Mouse (Mus musculus) neural tube, embryonic 12.5 days (tissue): ENCODE results near the gene Dclre1a. TPM values are rescaled to one million over a fixed set of nuclear protein-coding genes. Genes with fewer than 3 reads are reported as not detected.
"Not testable (repeated sequence)": the region's sequence is repeated elsewhere in the genome, so short reads cannot be mapped to it uniquely, and the experiment has no call there.

Experiments used
- ATAC-seq: fragments of 200-750 bp; cut with Nextera tagmentation; 2 replicates; pipeline ENCODE4 v1.8.0; 2017; ENCODE audit warnings: low read depth, mild to moderate bottlenecking, moderate TSS enrichment, moderate library complexity; ENCODE audit not compliant: low FRiP score
- H3K27ac ChIP-seq: fragments of 300-500 bp; sonication (generic); 2 replicates; pipeline ENCODE4 v1.5.1; 2016
- H3K27me3 ChIP-seq: fragments of 300-500 bp; sonication (generic); replicated peaks from 2 replicates; pipeline ENCODE4 v1.6.1; 2016; ENCODE audit warnings: mild to moderate bottlenecking
- H3K36me3 ChIP-seq: fragments of 300-500 bp; sonication (generic); 2 replicates; pipeline ENCODE4 v1.6.1; 2016; ENCODE audit warnings: mild to moderate bottlenecking
- H3K4me1 ChIP-seq: fragments of 300-500 bp; sonication (generic); 2 replicates; pipeline ENCODE4 v1.6.1; 2016
- H3K4me2 ChIP-seq: fragments of 300-500 bp; sonication (generic); replicated peaks from 2 replicates; pipeline ENCODE4 v1.6.1; 2016; ENCODE audit warnings: mild to moderate bottlenecking
- H3K4me3 ChIP-seq: fragments of 300-500 bp; sonication (generic); 2 replicates; pipeline ENCODE4 v1.5.1; 2016
- H3K9ac ChIP-seq: fragments of 300-500 bp; sonication (generic); 2 replicates; pipeline ENCODE4 v1.6.1; 2016; ENCODE audit warnings: mild to moderate bottlenecking
- H3K9me3 ChIP-seq: fragments of 300-500 bp; sonication (generic); 2 replicates; pipeline ENCODE4 v1.6.1; 2016; ENCODE audit warnings: mild to moderate bottlenecking
- WGBS: fragments of 180-500 bp; shearing (Covaris S2); methylation state at CpG from one replicate; pipeline ENCODE4 v1.1.7; 2016; 5-methylcytosine and 5-hydroxymethylcytosine counted together
- polyA plus RNA-seq: library from polyadenylated mRNA; unstranded; fragments of >200 nt; fragmentation: Nextera tagmentation; extraction: Ambion mirVana; gene quantifications from 2 replicates; pipeline ENCODE4 v1.2.1, GENCODE M21; 2016

Dclre1a gene
- polyA plus RNA-seq, 1 experiment from 2014 or later, result 12.1 TPM

- no peak for ATAC-seq
- no peak overlapping the region for H3K4me2 ChIP-seq
- no peak overlapping the region for H3K27ac ChIP-seq
- no peak overlapping the region for H3K4me3 ChIP-seq
- 93% methylated on average over 13 of the region's 13 CpGs for WGBS
- no peaks in the 10 kb centered on the region for H3K27me3 ChIP-seq
- H3K36me3 ChIP-seq, result peaks cover 10% of the 10 kb centered on the region
- H3K4me1 ChIP-seq, result peaks cover 11% of the 10 kb centered on the region
- no peaks in the 10 kb centered on the region for H3K9me3 ChIP-seq
- no peak overlapping the region for H3K9ac ChIP-seq
These were observed 3.2 kb downstream of the Dclre1a start for GRCm38 (mm10) chr19:56544681-56545388.

GRCm38 (mm10) chr19:56543320-56543719 lies 4.7 kb downstream of the Dclre1a start:
- H3K9me3 ChIP-seq, result no peaks in the 10 kb centered on the region
- H3K4me2 ChIP-seq, result no peak overlapping the region
- no peak overlapping the region for H3K9ac ChIP-seq
- H3K27ac ChIP-seq, result no peak overlapping the region
- H3K36me3 ChIP-seq, result peaks cover 11% of the 10 kb centered on the region
- H3K4me3 ChIP-seq, result no peak overlapping the region
- 95% methylated on average over 12 of the region's 12 CpGs for WGBS
- ATAC-seq, result no peak
- H3K27me3 ChIP-seq, result no peaks in the 10 kb centered on the region
- H3K4me1 ChIP-seq, result peaks cover 4% of the 10 kb centered on the region; the same call in 1 of the 2 replicates

GRCm38 (mm10) chr19:56535765-56536164 lies 12.3 kb downstream of the Dclre1a start:
- Histone ChIP-seq H3K9me3 (no peaks in the 10 kb centered on the region), H3K27me3 (no peaks in the 10 kb centered on the region), H3K9ac (no peak overlapping the region), H3K36me3 (peaks cover 20% of the 10 kb centered on the region; the same call in 1 of the 2 replicates), H3K4me2 (no peak overlapping the region), H3K27ac (no peak overlapping the region), H3K4me1 (no peaks in the 10 kb centered on the region), H3K4me3 (no peak overlapping the region)
- WGBS, result 92% methylated on average over 9 of the region's 9 CpGs
- no peak for ATAC-seq

- Histone ChIP-seq H3K9ac (no peak overlapping the region), H3K4me3 (no peak overlapping the region), H3K4me2 (no peak overlapping the region), H3K27ac (no peak overlapping the region), H3K27me3 (no peaks in the 10 kb centered on the region), H3K36me3 (peaks cover 17% of the 10 kb centered on the region; the same call in 1 of the 2 replicates), H3K9me3 (no peaks in the 10 kb centered on the region), H3K4me1 (no peaks in the 10 kb centered on the region)
- WGBS, result 70% methylated on average over 9 of the region's 9 CpGs
- no peak for ATAC-seq
These were observed 13.0 kb downstream of the Dclre1a start for GRCm38 (mm10) chr19:56535064-56535463.

- Histone ChIP-seq H3K9me3 (no peaks in the 10 kb centered on the region), H3K36me3 (peaks cover 17% of the 10 kb centered on the region; the same call in 1 of the 2 replicates), H3K4me1 (no peaks in the 10 kb centered on the region), H3K9ac (no peak overlapping the region), H3K4me3 (no peak overlapping the region), H3K27ac (no peak overlapping the region), H3K27me3 (no peaks in the 10 kb centered on the region), H3K4me2 (no peak overlapping the region)
- 92% methylated on average over 3 of the region's 3 CpGs for WGBS
- no peak for ATAC-seq
These were observed 13.7 kb downstream of the Dclre1a start for GRCm38 (mm10) chr19:56534337-56534736.

GRCm38 (mm10) chr19:56533291-56534071 lies 14.5 kb downstream of the Dclre1a start:
- H3K4me3 ChIP-seq, result no peak overlapping the region
- ATAC-seq, result no peak
- no peak overlapping the region for H3K4me2 ChIP-seq
- H3K36me3 ChIP-seq, result peaks cover 17% of the 10 kb centered on the region; the same call in 1 of the 2 replicates
- no peak overlapping the region for H3K9ac ChIP-seq
- no peaks in the 10 kb centered on the region for H3K9me3 ChIP-seq
- H3K27ac ChIP-seq, result no peak overlapping the region
- 92% methylated on average over 14 of the region's 14 CpGs for WGBS
- no peaks in the 10 kb centered on the region for H3K4me1 ChIP-seq
- no peaks in the 10 kb centered on the region for H3K27me3 ChIP-seq

- Histone ChIP-seq H3K27ac (no peak overlapping the region), H3K4me1 (no peaks in the 10 kb centered on the region), H3K9ac (no peak overlapping the region), H3K27me3 (no peaks in the 10 kb centered on the region), H3K36me3 (peaks cover 12% of the 10 kb centered on the region; the same call in 1 of the 2 replicates), H3K4me3 (no peak overlapping the region), H3K9me3 (no peaks in the 10 kb centered on the region), H3K4me2 (no peak overlapping the region)
- WGBS, result 92% methylated on average over 12 of the region's 12 CpGs
- no peak for ATAC-seq
These were observed 16.8 kb downstream of the Dclre1a start for GRCm38 (mm10) chr19:56531251-56531650.

- not testable (repeated sequence) for H3K4me3 ChIP-seq, H3K27me3 ChIP-seq, H3K36me3 ChIP-seq, H3K9ac ChIP-seq, H3K9me3 ChIP-seq, H3K27ac ChIP-seq, H3K4me1 ChIP-seq, H3K4me2 ChIP-seq, ATAC-seq
- WGBS, result no CpG with 5 or more reads among the region's 11 CpGs
These were observed 17.5 kb downstream of the Dclre1a start for GRCm38 (mm10) chr19:56530529-56530928.

- H3K36me3 ChIP-seq, H3K9me3 ChIP-seq, H3K4me1 ChIP-seq, ATAC-seq, H3K4me3 ChIP-seq, H3K27ac ChIP-seq, H3K27me3 ChIP-seq, H3K4me2 ChIP-seq, H3K9ac ChIP-seq: not testable (repeated sequence)
- WGBS, result no CpG with 5 or more reads among the region's 7 CpGs
These were observed 28.6 kb downstream of the Dclre1a start for GRCm38 (mm10) chr19:56519408-56519807.

GRCm38 (mm10) chr19:56513527-56513926 lies 34.5 kb downstream of the Dclre1a start:
- not testable (repeated sequence) for H3K4me2 ChIP-seq, H3K9me3 ChIP-seq, H3K27ac ChIP-seq, ATAC-seq, H3K9ac ChIP-seq, H3K4me3 ChIP-seq, H3K27me3 ChIP-seq, H3K4me1 ChIP-seq, H3K36me3 ChIP-seq
- no CpG with 5 or more reads among the region's 2 CpGs for WGBS

GRCm38 (mm10) chr19:56511207-56511606 lies 36.8 kb downstream of the Dclre1a start:
- H3K27me3 ChIP-seq, H3K9ac ChIP-seq, H3K27ac ChIP-seq, H3K36me3 ChIP-seq, H3K4me2 ChIP-seq, H3K4me3 ChIP-seq, H3K4me1 ChIP-seq, ATAC-seq, H3K9me3 ChIP-seq: not testable (repeated sequence)
- WGBS, result no CpG with 5 or more reads among the region's 4 CpGs

GRCm38 (mm10) chr19:56503525-56503924 lies 44.5 kb downstream of the Dclre1a start:
- H3K4me3 ChIP-seq, H3K9ac ChIP-seq, H3K4me2 ChIP-seq, H3K27me3 ChIP-seq, H3K36me3 ChIP-seq, H3K4me1 ChIP-seq, H3K9me3 ChIP-seq, ATAC-seq, H3K27ac ChIP-seq: not testable (repeated sequence)
- no CpG with 5 or more reads among the region's 5 CpGs for WGBS
